Mouse (Mus musculus) G1E (cell line): ENCODE results near the gene Cmss1.

Source experiments
- CTCF ChIP-seq: IDR thresholded peaks from 2 replicates; pipeline ENCODE4 v1.5.1; 2012; ENCODE audit warnings: low read depth, low read length, inconsistent platforms, mixed read lengths
- GATA1 ChIP-seq: IDR thresholded peaks from 2 replicates; pipeline ENCODE4 v1.6.1; 2012; ENCODE audit warnings: borderline replicate concordance, low read length, inconsistent platforms, mixed read lengths
- GATA2 ChIP-seq: IDR thresholded peaks from 2 replicates; pipeline ENCODE4 v1.6.1; 2012; ENCODE audit warnings: low read depth, low read length, inconsistent platforms, borderline replicate concordance
- POLR2AphosphoS5 ChIP-seq: IDR thresholded peaks from 2 replicates; pipeline ENCODE4 v1.6.1; 2012; ENCODE audit warnings: low read depth, low read length, inconsistent platforms; ENCODE audit not compliant: insufficient replicate concordance

DNA sequence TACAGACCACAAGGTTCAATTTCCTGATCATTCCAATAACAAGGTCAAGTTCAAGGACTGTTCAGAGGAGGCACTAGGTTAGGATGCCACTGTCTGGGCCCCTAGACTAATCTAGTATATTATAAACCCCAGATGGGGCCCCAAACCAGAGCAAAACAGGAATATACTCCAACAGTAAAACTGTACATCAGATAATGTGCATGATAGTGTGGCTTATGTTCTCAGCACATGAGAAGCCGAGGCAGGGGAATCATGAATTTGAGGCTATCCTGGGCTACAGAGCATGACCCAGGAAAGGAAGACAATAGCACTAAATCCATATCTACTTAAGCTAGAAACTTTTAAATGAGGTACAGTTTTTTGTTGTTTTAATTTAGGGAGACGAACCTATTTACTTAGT is 294.5 kb downstream of the Cmss1 start:
- TF ChIP-seq CTCF (no peak), GATA2 (no peak), GATA1 (no peak), POLR2AphosphoS5 (no peak)
